Mouse (Mus musculus) c-Kit-positive CD71-negative TER-119-negative erythroid progenitor cells, embryonic 14.5 days (primary cell): Measurements from ENCODE around the gene Olfr1189.
"Not testable (repeated sequence)": the region's sequence is repeated elsewhere in the genome, so short reads cannot be mapped to it uniquely, and the experiment has no call there.

Experiments used
- DNase-seq: peaks from one replicate; pipeline ENCODE4 v3.0.0-alpha.2; 2013; ENCODE audit warnings: low read depth

Olfr1189 gene

DNA sequence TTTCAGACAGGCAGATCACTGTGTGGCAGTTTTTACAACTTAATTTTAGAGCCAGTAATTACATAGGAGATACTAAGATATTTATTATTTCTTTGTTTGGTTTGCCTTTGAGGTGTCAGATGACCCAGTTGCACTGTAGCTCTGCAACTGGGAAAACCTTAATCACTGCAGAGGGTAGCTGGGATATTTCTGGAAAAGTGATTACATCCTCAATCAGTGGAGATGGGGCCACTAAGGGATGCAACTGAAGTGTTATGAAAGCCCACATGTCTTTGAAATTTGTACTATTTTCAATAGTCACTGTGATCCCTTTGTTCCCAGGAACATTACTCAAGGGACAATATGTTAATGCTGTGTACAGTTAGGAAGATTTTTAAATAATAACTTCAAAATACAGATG, at the start of gene Olfr1189:
Gene Olfr1189, plus strand, starts transcription at position 301 of the 400 bp plus-strand sequence.
- DNase-seq = no peak

DNA sequence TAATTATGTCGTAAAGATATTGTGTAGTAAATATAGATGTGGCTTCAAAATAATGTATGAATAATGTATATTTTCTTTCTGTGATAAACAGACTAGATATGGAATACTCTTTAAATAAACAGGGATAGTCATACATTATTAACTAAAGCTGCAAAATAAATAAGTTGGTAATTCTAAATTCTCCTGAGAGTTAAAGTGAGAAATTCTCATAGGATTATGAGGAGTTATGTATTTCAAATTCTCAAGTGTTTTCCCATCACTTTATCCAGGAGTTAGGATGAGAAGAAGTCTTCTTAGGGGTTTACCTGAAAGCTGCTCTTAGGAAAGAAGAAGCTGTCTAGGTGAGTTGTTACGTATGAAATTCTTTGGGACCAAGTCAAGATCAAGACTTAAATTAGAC, 29.6 kb upstream of the Olfr1189 start, which contains the start of gene Olfr1188:
Gene Olfr1188, plus strand, starts transcription at position 301 of the 400 bp plus-strand sequence.
- DNase-seq = no peak

DNA sequence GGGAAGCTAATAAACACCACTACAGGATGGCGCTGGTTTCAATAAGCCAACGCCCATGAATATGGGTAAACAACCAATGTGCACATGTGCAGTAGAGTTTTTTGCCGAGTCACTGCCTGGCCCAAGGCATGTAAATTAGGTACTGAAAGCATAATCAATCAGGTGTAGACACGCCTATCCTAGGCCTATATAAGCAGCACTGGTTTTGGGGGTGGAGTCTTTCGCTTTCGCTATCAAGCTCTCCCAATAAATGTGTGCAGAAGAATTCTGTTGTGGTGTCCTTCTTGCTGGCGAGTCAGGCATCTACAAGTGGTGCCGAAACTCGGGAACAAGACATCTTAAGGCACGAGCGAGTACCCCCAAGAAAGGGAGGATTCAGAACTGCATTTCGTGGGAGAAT, 13.6 kb upstream of the Olfr1189 start:
- DNase-seq = not testable (repeated sequence)

DNA sequence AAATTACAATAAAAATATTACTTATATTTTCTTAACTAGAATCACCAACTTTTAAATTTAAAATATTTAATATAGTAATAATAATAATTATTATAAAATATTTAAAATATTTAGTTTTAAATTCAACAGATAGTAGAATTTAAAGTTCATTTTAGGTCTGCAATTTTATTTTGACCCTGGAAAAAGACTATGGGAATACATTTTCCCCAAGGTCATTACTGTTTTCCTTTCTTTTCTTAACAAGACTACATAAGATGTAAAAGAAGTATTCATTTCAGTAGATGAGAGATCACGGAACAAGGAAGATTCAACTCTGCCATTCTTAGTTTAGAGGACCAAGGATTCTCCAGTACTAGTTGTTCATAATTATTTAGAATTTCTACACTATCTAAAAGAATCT, 54.0 kb downstream of the Olfr1189 start, which contains the start of gene Olfr1191-ps1:
Gene Olfr1191-ps1, plus strand, starts transcription at position 301 of the 400 bp plus-strand sequence.
- not testable (repeated sequence) for DNase-seq
